Mouse (Mus musculus) adrenal gland, adult 10 weeks (tissue): ENCODE measurements around the gene Vwa5b2. TPM values are rescaled to one million over a fixed set of nuclear protein-coding genes. Genes with fewer than 3 reads are reported as not detected.

ENCODE experiments used
- polyA plus RNA-seq: library from polyadenylated mRNA; stranded (reverse); fragments of 350-450 nt; fragmentation: Illumina TruSeq; extraction: RNeasy Lipid Tissue Mini Kit (QIAGEN cat#74804); gene quantifications from one replicate; pipeline ENCODE4 v1.2.3, GENCODE M21; 2014; ENCODE audit warnings: low read depth, low replicate concordance

Vwa5b2 gene
- polyA plus RNA-seq, result not detected

DNA sequence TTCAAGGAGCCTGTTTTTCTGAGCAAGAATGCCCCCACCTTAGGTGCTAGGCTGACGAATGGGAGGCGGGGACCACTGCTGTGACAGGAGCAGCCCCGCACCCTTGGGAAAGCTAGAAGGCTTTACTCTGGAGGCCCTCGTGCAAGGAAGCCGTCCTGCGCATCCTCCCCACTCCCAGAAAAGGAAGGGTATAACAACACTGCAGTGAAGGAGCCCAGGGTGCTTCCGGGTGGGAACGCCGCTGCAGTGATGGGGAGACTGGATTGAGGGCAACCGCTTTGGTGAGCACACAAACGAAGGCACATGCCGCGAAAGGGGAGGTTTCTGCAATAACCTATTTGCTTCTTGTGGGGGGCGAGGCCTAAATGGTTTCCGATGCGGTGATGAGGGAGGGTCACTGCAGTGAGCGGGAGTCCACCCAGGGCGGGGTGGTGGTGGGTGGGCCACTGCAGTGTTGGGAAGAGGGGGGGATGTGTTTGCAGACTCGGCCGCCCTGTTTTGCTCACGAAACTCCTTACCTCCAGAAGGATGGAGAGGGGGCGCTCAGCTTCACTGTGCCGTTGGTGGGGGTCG lies at the start of gene Vwa5b2:
Gene Vwa5b2 (plus strand): TSS at position 106 of the 573 bp plus-strand sequence.

GRCm38 (mm10) chr16:20548096-20548948 lies 40.9 kb upstream of the Vwa5b2 start, which contains the start of gene Abcf3:
Abcf3 (plus strand) TSS chr16:20548577.

GRCm38 (mm10) chr16:20611357-20612227 lies 22.3 kb downstream of the Vwa5b2 start, which contains the start of the genes Eef1akmt4, Gm49333 and Alg3:
Eef1akmt4 (plus strand) TSS chr16:20611593.
Gm49333 (plus strand) TSS chr16:20611610.
Alg3 (minus strand) TSS chr16:20611735.

DNA sequence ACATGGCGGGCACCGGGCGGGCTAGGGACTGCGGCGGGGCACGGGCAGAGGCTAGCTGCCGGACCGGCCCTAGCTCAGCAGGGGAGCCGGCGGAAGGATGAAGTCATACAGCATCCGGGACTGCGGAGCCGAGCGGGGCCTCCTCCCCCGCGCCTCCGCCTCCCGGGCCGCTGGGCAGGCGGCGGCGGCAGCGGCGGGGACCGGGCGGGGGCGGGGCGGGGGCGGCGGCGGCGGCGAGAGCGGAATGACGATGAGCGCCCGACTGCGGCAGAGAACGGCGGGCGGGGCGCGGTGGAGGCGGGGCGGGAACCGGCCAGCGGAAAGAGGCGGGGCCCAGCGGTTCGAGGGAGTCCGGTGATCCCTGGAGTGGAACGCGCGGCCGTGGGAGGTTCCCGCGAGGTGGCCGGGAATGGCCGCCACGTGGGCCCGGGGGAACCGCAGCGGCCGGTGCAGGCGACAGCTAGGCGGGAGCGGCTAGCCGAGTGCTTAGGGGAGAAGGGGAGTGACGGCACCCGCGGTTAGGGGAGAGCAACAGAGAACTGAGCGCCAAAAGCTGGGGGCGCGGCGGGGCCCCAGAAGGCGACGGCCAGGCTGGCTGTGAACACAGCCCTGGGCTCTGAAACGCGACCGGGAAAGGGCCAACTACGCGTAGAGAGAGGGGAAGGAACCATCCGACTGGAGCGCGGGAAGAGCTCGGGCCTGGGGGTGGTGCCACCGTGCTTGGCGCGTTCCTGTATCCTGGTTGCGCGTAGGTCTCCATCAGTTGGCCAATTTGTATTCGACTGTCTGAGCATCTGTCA lies 32.1 kb downstream of the Vwa5b2 start, which contains the start of gene Camk2n2:
Gene Camk2n2 (minus strand): TSS at position 97 of the 800 bp plus-strand sequence.

GRCm38 (mm10) chr16:20629731-20630634 lies 40.7 kb downstream of the Vwa5b2 start, which contains the start of gene Ece2:
Ece2 (plus strand) TSS chr16:20629828.

DNA sequence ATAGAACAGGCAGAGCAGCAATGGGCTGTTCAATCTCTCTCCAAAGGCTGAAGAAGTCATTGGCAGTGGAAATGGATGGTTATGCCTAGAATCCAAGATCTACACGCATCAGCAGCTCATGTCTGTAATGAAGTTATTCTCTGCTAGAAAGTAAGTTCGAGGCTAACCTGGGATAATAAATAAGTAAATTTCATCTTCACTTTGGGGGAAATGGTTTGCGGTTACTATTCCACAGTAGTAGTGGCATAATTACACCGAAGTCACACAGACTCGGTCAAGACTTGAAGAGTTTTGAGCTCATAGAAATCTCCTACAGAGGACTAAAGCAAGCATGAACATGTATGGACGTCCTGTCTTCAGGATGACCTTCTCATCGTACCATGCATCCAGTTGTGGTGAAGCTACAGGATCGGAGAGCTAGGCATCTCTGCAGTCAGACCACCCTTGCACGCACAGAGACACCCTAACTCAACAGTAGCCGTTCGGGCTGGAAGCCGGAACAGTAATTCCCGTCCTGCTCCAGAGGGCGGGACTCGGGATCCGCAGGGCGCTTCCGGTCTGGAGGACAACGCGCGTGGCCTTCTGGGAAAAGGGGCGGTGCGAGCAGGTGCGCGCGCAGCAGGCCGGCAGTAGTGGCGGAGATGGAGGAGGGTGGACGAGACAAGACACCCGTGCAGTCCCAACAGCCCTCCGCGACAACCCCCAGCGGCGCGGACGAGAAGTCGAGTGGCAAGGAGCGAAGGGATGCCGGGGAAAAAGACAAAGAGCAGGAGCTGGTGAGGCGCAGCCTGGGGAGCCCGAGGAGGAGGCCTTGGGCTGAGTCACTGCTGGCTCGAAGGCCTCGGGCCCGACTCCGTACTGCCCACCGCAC lies 62.0 kb downstream of the Vwa5b2 start, which contains the start of gene Psmd2:
Gene Psmd2 (plus strand): TSS at position 577 of the 871 bp plus-strand sequence.

Other genes with a start within 250 kb of the Vwa5b2 start
- 54.2 TPM for gene Abcc5, start 163.1 kb upstream of the Vwa5b2 start, polyA plus RNA-seq
- 12.4 TPM for gene Eif2b5, start 90.7 kb upstream of the Vwa5b2 start, polyA plus RNA-seq
- 18.4 TPM for gene Dvl3, start 72.5 kb upstream of the Vwa5b2 start, polyA plus RNA-seq
- gene Ap2m1, start 54.0 kb upstream of the Vwa5b2 start, polyA plus RNA-seq, result 132 TPM
- gene Abcf3, start 40.9 kb upstream of the Vwa5b2 start, polyA plus RNA-seq, result 17.7 TPM
- 1.1 TPM for gene Eef1akmt4, start 22.1 kb downstream of the Vwa5b2 start, polyA plus RNA-seq
- not detected for gene Gm49333, start 22.1 kb downstream of the Vwa5b2 start, polyA plus RNA-seq
- 8.6 TPM for gene Alg3, start 22.3 kb downstream of the Vwa5b2 start, polyA plus RNA-seq
- gene Camk2n2, start 31.8 kb downstream of the Vwa5b2 start, polyA plus RNA-seq, result 1.7 TPM
- gene Ece2, start 40.4 kb downstream of the Vwa5b2 start, polyA plus RNA-seq, result 2.4 TPM
- 113 TPM for gene Psmd2, start 62.2 kb downstream of the Vwa5b2 start, polyA plus RNA-seq
- 151 TPM for gene Eif4g1, start 78.8 kb downstream of the Vwa5b2 start, polyA plus RNA-seq
- gene Fam131a, start 103.8 kb downstream of the Vwa5b2 start, polyA plus RNA-seq, result 0.35 TPM
- 43.4 TPM for gene Polr2h, start 128.2 kb downstream of the Vwa5b2 start, polyA plus RNA-seq
- 1.3 TPM for gene Clcn2, start 128.3 kb downstream of the Vwa5b2 start, polyA plus RNA-seq
- 1.2 TPM for gene Chrd, start 143.7 kb downstream of the Vwa5b2 start, polyA plus RNA-seq
- not detected for gene Thpo, start 145.0 kb downstream of the Vwa5b2 start, polyA plus RNA-seq